Mouse (Mus musculus) embryonic facial prominence, embryonic 13.5 days (tissue): ENCODE data around the gene Efcab7. TPM values are rescaled to one million over a fixed set of nuclear protein-coding genes. Genes with fewer than 3 reads are reported as not detected.

Experiments used
- ATAC-seq: fragments of 200-750 bp; cut with Nextera tagmentation; 2 replicates; pipeline ENCODE4 v1.8.0; 2017; ENCODE audit warnings: low read depth; ENCODE audit not compliant: insufficient number of reproducible peaks, insufficient read depth, low FRiP score, low TSS enrichment
- H3K27ac ChIP-seq: fragments of 300-500 bp; sonication (generic); 2 replicates; pipeline ENCODE4 v1.5.1; 2015; ENCODE audit warnings: moderate library complexity, mild to moderate bottlenecking, inconsistent platforms
- H3K27me3 ChIP-seq: fragments of 300-500 bp; sonication (generic); 2 replicates; pipeline ENCODE4 v1.6.1; 2015; ENCODE audit warnings: mild to moderate bottlenecking, inconsistent platforms
- H3K36me3 ChIP-seq: fragments of 300-500 bp; sonication (generic); 2 replicates; pipeline ENCODE4 v1.6.1; 2015; ENCODE audit warnings: mild to moderate bottlenecking, inconsistent platforms
- H3K4me1 ChIP-seq: fragments of 300-500 bp; sonication (generic); 2 replicates; pipeline ENCODE4 v1.6.1; 2015; ENCODE audit warnings: inconsistent platforms
- H3K4me2 ChIP-seq: fragments of 300-500 bp; sonication (generic); 2 replicates; pipeline ENCODE4 v1.6.1; 2015; ENCODE audit warnings: moderate library complexity, mild to moderate bottlenecking, inconsistent platforms
- H3K4me3 ChIP-seq: fragments of 300-500 bp; sonication (generic); 2 replicates; pipeline ENCODE4 v1.5.1; 2015; ENCODE audit warnings: mild to moderate bottlenecking, inconsistent platforms
- H3K9ac ChIP-seq: fragments of 300-500 bp; sonication (generic); 2 replicates; pipeline ENCODE4 v1.6.1; 2015; ENCODE audit warnings: mild to moderate bottlenecking, inconsistent platforms
- H3K9me3 ChIP-seq: fragments of 300-500 bp; sonication (generic); 2 replicates; pipeline ENCODE4 v1.6.1; 2016; ENCODE audit warnings: inconsistent platforms
- WGBS: fragments of 180-500 bp; shearing (Covaris S2); methylation state at CpG from one replicate; pipeline ENCODE4 v1.1.7; 2015; ENCODE audit warnings: mixed read lengths; 5-methylcytosine and 5-hydroxymethylcytosine counted together
- polyA plus RNA-seq: library from polyadenylated mRNA; unstranded; fragments of >200 nt; fragmentation: Nextera tagmentation; extraction: Ambion mirVana; gene quantifications from 2 replicates; pipeline ENCODE4 v1.2.1, GENCODE M21; 2015

Efcab7 gene
- polyA plus RNA-seq, 1 experiment from 2014 or later, result 27.1 TPM

DNA sequence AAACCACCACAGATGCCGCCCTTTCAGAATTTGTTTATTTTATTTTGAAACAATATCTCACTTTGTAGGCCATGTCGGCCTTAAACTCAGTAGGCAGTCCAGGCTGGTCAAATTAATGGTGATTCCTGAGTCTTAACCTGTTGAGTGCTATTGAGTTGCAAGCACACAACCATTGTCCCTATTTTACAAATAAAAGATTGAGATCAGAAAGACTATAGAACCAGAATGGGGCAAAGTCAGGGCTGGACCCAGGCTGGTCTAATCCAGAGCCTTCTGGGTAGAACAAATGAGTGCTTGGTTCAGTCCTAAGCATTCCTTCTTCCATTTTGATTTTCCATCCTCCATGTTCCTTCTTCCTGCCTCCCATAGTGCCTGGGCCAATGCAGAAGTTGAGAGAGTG, 117.5 kb downstream of the Efcab7 start:
- Histone ChIP-seq H3K4me2 (no peak overlapping the region), H3K27ac (no peak overlapping the region), H3K9ac (no peak overlapping the region), H3K4me3 (no peak overlapping the region), H3K4me1 (no peaks in the 10 kb centered on the region), H3K27me3 (no peaks in the 10 kb centered on the region), H3K9me3 (no peaks in the 10 kb centered on the region), H3K36me3 (no peaks in the 10 kb centered on the region)
- 88% methylated on average over 2 of the region's 2 CpGs for WGBS
- no peak for ATAC-seq

DNA sequence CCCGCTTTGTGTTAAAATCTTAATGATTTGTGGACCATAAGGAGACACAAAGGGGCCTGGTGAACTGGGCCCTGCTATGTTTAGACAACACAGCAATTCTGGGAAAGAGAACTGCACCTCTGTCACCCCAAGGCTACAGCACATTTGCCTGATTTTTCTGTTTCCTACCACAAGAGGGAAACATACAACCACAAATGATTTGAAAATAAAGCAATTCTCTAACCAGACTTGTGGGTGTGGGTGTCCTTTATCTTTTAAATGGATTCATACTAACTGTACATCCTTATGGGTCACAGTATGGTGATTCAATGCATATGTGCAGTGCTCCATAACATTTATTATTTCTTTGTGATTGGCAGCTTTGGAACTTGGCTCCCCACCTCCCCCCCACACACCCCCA, 118.2 kb downstream of the Efcab7 start:
- Histone ChIP-seq H3K9ac (no peak overlapping the region), H3K4me1 (no peaks in the 10 kb centered on the region), H3K27me3 (no peaks in the 10 kb centered on the region), H3K4me2 (no peak overlapping the region), H3K9me3 (no peaks in the 10 kb centered on the region), H3K4me3 (no peak overlapping the region), H3K27ac (no peak overlapping the region), H3K36me3 (no peaks in the 10 kb centered on the region)
- ATAC-seq, result no peak
- 80% methylated on average over 1 of the region's 1 CpGs for WGBS

DNA sequence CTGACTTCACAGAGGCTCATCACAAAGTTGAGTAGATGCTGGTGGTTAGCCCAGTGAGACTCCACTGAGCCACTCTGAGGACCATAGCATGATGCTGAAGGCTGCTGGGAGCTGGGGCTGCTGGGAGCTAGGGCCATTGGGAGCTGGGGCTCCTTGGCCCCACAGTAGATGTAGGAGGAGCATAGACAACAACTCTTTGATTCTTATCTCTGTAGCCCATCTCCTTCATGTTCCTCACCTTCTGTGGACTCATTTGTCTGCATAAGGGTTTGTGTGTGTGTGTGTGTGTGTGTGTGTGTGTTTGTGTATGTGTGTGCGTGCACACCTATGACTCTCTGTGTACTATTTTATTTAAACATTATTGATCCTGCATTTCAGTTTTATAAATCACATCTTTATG, 118.9 kb downstream of the Efcab7 start:
- Histone ChIP-seq H3K4me3 (no peak overlapping the region), H3K36me3 (no peaks in the 10 kb centered on the region), H3K9me3 (no peaks in the 10 kb centered on the region), H3K9ac (no peak overlapping the region), H3K4me2 (no peak overlapping the region), H3K27ac (no peak overlapping the region), H3K27me3 (no peaks in the 10 kb centered on the region), H3K4me1 (0 out of 2 replicates have a peak, but pooled peaks cover 1% of the 10 kb centered on the region)
- ATAC-seq, result no peak
- 96% methylated on average over 1 of the region's 1 CpGs for WGBS

- no peaks in the 10 kb centered on the region for H3K9me3 ChIP-seq
- no peaks in the 10 kb centered on the region for H3K36me3 ChIP-seq
- H3K4me2 ChIP-seq, result no peak overlapping the region
- H3K27me3 ChIP-seq, result no peaks in the 10 kb centered on the region
- no peak overlapping the region for H3K9ac ChIP-seq
- no peak for ATAC-seq
- no peak overlapping the region for H3K27ac ChIP-seq
- peaks cover 7% of the 10 kb centered on the region; the same call in 1 of the 2 replicates for H3K4me1 ChIP-seq
- H3K4me3 ChIP-seq, result no peak overlapping the region
- 84% methylated on average over 2 of the region's 2 CpGs for WGBS
Measured at GRCm38 (mm10) chr4:99953904-99954303, 124.9 kb downstream of the Efcab7 start.

GRCm38 (mm10) chr4:99955396-99955795, 126.4 kb downstream of the Efcab7 start:
- 78% methylated on average over 10 of the region's 10 CpGs for WGBS
- H3K27me3 ChIP-seq, result no peaks in the 10 kb centered on the region
- no peaks in the 10 kb centered on the region for H3K36me3 ChIP-seq
- no peak overlapping the region for H3K27ac ChIP-seq
- no peak overlapping the region for H3K9ac ChIP-seq
- no peaks in the 10 kb centered on the region for H3K9me3 ChIP-seq
- no peak for ATAC-seq
- H3K4me1 ChIP-seq, result peaks cover 7% of the 10 kb centered on the region; the same call in 1 of the 2 replicates
- H3K4me2 ChIP-seq, result no peak overlapping the region
- H3K4me3 ChIP-seq, result no peak overlapping the region

DNA sequence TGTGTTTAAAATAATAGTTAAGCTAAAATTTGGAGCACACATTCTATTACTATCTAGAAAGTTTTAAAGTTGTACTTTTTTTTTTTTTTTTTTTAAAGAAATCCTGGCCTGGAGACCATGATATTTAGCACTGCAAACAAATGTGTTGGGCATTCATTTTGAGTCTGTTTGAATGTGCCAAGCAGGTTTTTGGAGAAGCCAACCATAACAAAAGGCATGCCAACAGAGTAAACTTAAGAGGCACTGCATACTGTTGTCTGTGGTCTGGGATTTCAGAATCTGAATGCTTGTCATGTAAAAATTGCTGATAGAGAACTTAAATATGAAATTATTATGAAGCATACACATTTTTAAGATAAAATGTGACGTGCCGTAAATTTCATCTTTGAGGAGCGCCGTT, 128.2 kb downstream of the Efcab7 start:
- H3K9me3 ChIP-seq, result no peaks in the 10 kb centered on the region
- H3K4me2 ChIP-seq, result no peak overlapping the region
- peaks cover 7% of the 10 kb centered on the region; the same call in 1 of the 2 replicates for H3K4me1 ChIP-seq
- no peaks in the 10 kb centered on the region for H3K36me3 ChIP-seq
- no peak overlapping the region for H3K27ac ChIP-seq
- no peak for ATAC-seq
- no peaks in the 10 kb centered on the region for H3K27me3 ChIP-seq
- WGBS, result 92% methylated on average over 4 of the region's 4 CpGs
- H3K4me3 ChIP-seq, result no peak overlapping the region
- H3K9ac ChIP-seq, result no peak overlapping the region

GRCm38 (mm10) chr4:99958084-99958815, 129.3 kb downstream of the Efcab7 start:
- no peak overlapping the region for H3K4me3 ChIP-seq
- H3K36me3 ChIP-seq, result no peaks in the 10 kb centered on the region
- no peaks in the 10 kb centered on the region for H3K9me3 ChIP-seq
- 74% methylated on average over 7 of the region's 7 CpGs for WGBS
- no peak for ATAC-seq
- H3K9ac ChIP-seq, result no peak overlapping the region
- peaks cover 5% of the 10 kb centered on the region; the same call in 1 of the 2 replicates for H3K4me1 ChIP-seq
- no peaks in the 10 kb centered on the region for H3K27me3 ChIP-seq
- no peak overlapping the region for H3K4me2 ChIP-seq
- no peak overlapping the region for H3K27ac ChIP-seq

DNA sequence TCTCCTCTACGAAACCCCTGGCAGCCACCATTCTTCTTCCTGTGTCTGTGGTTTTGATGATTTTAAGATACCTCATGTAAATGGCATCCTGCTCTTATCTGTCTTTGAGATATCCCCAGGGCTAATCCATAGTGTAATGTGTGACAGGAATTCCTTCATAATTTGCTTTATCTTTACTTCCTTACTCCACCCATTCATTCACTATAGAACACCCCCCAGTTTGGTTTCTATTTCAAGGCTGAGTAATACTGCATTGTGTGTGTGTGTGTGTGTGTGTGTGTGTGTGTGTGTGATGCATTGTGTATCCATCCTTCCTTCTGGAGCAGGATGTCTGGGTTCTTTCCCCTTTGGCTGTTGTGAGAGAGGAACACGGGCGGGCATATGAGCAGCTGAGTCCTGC, 130.3 kb downstream of the Efcab7 start:
- Histone ChIP-seq H3K9ac (no peak overlapping the region), H3K27me3 (no peaks in the 10 kb centered on the region), H3K27ac (no peak overlapping the region), H3K36me3 (peaks cover 10% of the 10 kb centered on the region; the same call in 1 of the 2 replicates), H3K9me3 (no peaks in the 10 kb centered on the region), H3K4me1 (peaks cover 5% of the 10 kb centered on the region; the same call in 1 of the 2 replicates), H3K4me3 (no peak overlapping the region), H3K4me2 (no peak overlapping the region)
- WGBS, result 65% methylated on average over 3 of the region's 3 CpGs
- ATAC-seq, result no peak

Other genes starting within 250 kb of the Efcab7 start
- 0.90 and 1.0 TPM in 2 replicates for gene Foxd3, start 172.9 kb upstream of the Efcab7 start, polyA plus RNA-seq
- gene Alg6, start 113.5 kb upstream of the Efcab7 start, polyA plus RNA-seq, result 20.0 and 21.9 TPM in 2 replicates
- 40.8 and 46.1 TPM in 2 replicates for gene Pgm1, start 100.2 kb downstream of the Efcab7 start, polyA plus RNA-seq
- gene Itgb3bp, start 100.6 kb downstream of the Efcab7 start, polyA plus RNA-seq, result 36.1 and 42.5 TPM in 2 replicates